Mouse (Mus musculus): Measurements from ENCODE around the gene Filip1. TPM values are rescaled to one million over a fixed set of nuclear protein-coding genes. Genes with fewer than 3 reads are reported as not detected.

The Filip1 gene
- total RNA-seq, 2 experiments from 2014 or later: 39.6 to 46.6 TPM

DNA sequence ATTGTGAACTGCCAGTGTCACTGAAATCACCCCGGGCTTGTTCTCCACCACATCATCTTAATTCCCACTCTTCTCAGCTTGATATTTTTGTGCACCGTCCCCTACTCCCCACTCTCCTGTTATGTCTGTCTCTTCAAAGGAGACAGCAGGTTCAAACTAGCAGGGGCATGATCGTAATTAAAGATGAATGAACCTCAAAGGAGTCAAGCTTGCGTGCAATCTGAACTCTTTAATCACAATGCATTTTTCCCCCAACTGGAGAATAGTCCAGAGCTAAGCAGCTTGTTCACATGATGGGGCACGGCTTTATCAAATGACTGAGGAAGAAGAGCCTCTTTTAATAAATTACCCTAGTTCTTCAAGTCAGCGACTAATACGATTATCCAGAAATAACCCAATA lies 187.1 kb downstream of the Filip1 start:
- DNase-seq: no peak

DNA sequence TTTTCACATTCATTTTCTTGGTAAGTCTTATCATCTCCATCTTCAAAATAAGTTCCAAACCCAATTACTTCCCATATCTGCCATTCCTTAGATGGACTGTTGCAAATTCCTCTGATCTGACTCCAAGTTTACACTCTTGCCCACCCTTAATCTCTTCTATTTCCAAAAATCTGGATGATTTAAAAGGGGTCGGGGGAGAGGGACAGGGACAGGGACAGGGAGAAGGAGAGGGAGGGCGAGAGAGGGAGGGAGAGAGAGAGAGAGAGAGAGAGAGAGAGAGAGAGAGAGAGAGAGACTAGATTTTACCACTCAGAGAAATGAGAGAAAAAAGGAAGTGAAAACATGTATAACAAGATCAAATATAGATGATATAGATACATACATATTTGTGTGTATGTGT lies 188.8 kb downstream of the Filip1 start:
- no peak for DNase-seq

DNA sequence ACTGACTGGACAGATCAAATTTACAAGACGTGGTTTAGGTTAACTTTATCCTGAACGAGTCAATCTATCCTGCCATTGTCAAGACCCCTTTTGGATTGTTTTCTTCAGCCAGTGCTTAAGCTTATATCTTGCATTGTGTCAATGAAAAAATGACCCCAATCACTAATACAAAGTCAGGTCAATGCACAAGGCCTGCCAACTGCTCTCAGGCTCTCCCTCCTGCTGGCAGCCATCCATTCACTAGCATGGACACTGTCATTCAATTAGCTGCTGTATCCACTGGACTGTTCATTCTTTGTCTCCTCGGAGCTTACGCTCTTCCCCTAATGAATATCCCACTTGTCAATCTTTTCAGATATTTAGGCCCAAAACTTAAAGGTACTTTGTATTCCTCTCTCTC lies 189.2 kb downstream of the Filip1 start:
- no peak for DNase-seq

DNA sequence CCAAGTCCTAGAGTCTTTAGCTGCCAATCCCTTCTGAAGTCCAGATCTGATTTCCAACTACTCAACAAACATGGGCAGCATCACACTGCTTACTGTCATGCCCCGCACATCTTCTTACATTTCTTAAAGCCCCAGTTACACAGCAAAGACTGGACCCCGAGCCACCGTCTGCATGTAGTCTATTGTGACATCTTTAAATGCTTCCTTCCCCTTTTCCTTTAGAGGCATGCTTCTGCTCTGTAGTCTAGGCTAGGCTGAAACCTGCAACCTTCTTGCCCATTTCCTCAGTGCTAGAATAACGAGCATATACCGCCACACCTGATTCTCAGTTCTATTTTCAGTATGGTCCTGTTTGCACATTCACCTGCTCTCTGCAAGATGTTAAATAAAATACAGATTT lies 196.2 kb downstream of the Filip1 start:
- no peak for DNase-seq

DNA sequence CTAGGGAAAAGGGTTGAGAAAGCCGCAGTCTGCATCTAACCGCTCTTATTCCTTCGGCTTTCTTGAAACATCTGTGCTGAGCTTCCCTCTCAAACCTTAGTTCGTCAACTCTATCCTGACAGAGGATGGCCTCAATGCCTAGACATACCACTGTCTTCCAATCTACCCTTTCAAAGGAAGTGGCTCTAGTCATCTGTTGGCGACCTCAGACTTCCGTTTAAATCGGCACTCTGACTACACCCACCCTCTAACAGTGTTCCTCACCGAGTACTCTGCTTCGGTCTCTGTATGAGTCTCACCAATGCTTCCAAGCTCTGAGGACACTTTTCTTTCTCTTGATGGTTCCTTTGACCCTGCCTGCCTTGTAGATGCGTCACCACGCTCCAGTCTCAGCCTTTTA lies 196.6 kb downstream of the Filip1 start:
- no peak for DNase-seq

DNA sequence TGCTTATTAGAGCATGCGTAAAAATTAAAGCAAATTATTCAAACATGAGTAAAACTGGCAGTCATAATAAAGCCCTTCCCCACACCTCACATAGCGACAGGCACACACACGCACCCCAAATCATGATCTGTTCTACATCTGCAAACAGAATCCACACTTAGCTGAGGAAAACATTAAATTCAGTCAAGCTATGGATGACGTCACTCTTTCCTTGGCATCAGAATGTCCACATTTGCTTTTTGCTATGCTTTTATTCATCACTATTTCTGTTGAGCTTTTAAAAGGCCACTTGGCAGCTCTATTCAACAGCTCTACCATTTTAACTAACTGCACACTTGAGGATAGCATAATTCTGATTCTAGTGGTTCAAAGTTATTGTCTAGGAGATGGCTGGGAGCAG lies 198.1 kb downstream of the Filip1 start:
- DNase-seq: no peak

DNA sequence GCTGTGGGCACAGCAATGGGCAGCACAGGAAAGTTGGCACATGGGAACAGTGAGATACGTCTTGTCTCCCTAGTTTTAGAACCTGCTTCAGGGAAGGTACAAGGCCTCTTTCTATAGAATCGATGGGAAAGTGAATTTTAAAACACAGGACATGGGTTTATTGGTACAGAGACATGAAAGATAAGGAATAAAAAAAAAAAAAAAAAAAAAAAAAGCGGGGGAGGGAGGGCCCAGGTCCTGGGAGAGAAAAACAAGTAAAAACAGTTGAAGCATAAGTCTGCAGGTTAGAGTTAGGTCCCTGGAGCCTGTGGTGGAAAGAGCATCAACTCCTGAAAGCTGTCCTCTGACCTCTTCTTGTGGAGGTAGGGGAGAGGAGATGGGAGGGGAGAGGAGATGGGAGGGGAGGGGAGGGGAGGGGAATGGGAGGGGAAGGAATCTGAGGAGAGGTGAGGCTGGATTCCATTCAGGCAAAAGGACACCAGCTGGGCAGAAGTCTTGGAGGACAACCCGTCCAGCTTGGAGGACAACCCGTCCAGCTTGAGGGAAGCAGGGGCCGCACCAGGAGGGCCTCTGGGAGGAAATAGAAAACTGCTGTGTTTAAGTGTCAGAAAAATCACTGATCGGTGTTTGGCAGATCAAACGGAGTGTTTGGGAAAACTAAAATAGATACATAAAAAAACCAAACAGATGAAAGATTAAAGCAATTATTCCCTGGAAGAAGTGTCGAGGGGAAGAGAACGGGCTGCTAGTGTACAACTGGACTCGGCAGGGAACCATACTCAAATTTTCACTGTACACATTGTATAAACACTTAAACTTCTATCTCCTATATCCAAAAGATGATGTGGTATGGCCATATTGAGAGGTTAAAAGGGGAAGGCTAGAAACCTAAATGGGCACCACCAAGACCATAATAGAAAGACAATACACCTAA lies 201.4 kb downstream of the Filip1 start:
- DNase-seq: no peak

DNA sequence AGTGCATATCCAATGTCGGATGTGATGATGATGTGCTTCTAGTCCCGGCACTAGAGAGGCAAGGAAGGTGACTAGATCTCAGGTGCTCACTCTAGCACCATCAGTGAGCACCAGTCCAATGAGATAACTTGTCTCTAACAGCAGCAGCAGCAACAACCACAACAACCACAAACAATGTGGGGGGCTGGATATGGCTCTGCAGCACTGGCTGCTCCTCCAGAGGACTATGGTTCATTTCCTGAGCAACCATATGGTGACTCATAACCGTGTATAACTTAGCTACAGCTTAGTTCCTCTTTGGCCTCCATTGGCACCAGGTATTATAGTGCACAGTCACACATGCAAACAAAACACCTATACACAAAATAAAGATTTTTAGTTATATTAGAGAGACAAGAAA lies 202.1 kb downstream of the Filip1 start:
- no peak for DNase-seq

DNA sequence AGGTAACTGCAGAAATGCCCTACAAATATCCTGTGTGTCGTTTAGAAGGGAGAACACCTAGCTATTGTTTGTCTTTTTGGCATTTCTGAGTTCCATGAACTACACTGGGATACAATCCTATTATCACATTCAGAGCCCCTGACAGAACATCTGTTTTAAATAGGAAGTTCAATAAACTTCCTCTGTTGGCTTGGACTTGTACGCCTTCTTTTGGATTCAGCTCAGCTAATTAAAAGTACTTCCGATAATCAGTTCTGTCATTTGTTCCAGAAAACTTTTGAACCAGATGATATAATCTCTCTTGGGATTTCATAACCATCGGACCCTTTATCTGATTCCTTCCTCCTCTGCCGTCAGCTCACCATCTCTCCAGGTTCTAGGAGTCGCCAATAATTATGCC lies 203.2 kb downstream of the Filip1 start:
- no peak for DNase-seq

DNA sequence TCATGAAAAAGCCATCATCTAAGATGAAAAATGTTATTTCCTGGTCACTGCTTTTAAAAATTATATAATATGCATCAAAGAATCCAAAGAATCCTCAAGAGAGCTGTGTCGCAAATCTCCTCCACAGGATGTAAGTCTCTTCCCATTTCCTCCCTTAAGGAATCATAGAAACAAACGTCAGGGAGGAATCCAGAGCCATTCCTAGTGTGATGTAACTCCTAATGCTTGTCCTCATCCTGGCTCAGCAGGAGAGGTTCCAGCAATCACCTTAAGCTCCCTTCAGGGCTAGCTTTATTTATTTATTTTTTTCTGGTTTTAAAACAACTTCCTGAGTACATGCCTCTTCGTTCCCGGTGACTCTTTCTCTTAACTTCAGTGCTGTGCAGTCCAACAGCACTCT lies 205.5 kb downstream of the Filip1 start:
- no peak for DNase-seq

DNA sequence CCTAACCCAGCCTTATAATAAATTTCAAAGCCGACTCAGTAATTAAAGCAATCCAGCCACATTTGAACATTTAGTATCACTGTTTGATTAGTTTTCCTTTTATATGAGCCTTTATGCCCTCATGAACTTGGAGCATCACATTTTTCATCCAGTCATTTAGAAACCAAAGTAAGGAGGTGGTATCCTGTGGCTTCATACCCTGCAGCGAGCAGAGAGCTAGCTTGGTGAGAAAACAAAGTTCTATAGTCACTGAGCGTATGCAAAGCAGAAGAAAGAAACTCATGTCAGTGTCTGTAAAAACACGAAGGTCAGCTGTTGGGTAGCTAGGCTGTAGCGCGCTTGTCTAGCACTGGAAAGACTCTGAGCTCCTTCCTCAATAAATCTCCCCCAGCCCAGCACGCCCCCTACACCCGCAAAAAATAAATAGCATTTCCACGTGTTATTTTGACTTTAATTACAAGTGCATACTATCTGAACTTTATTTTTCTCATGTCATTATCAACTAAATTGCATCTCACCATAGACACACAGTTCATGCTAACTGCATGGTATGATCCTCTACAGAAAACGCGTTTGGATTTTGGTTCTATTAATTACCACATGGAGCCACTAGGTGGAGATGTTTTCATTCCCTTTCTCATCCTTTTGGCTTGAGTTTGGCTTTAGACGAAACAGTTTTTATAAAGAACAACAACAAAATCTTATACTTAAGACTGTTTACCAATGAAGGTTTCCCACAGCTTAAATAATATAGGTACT lies 206.2 kb downstream of the Filip1 start:
- peak; percentile 38 for DNase-seq

DNA sequence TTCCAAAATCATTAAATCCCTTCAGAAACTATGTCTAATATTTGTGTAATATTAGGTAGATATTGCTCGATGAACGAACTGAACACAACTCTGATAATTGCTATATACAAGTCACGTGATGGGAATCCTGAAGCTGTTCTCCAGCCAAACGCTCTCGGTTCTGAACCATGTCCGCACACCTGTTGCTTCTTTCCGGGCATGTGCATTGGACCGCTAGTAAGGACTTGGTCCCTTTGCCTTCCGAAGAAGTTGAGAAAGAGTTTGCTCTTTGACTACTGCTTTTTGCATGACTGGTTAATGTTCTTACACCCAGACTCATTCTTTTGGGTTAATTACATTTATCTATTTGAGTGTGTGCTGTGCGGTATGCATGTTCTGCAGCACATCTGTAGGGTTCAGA lies 207.2 kb downstream of the Filip1 start:
- DNase-seq: no peak

DNA sequence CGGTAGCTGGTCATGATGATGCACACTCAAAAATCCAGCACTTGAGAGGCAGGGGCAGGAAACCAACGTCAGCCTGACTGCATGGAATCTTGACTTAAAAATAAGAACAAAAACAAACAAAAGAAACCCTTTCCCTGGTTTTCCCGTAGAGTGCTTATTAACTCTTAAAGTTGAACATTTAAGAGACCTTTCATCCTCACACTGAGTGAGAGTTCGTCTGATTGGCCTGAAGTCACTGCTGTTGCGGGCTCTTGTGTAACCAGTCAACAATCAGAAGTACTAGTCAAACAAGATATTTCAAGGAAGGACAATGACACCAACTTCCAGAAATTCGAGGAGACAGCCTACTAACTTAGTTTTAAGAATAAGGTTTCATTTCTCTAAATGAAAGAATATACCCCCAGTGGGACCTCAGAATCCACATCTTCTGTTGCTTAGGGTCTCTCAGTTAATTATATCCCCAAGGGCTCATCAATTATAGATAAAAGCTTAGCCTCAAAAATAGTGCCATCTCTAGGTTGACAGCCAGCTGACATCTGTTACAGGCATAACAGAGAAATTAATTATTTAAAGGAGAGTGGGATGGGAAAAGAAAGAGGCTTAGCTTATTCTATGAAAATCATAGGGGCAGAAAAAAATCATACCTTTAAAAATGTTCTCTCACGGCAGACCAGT lies 216.1 kb downstream of the Filip1 start:
- no peak for DNase-seq

DNA sequence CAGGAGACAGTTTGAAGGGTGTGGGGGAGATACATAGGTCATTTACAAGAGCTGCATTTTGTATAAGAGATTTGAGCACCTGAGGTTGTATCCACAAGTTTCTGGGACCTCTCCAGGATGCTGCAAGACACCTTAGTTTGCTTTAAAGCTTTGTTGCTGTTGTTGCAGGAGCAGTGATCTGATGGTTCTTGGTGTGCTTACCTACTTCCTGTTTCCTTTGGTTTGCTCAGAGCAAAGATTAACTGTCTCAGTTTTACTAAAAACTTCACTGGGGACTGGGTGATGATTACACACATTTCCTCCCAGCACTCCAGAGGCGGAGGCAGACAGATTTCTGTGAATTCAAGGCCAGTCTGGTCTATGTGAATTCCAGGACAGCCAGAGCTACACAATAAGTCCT lies 217.6 kb downstream of the Filip1 start:
- no peak for DNase-seq

DNA sequence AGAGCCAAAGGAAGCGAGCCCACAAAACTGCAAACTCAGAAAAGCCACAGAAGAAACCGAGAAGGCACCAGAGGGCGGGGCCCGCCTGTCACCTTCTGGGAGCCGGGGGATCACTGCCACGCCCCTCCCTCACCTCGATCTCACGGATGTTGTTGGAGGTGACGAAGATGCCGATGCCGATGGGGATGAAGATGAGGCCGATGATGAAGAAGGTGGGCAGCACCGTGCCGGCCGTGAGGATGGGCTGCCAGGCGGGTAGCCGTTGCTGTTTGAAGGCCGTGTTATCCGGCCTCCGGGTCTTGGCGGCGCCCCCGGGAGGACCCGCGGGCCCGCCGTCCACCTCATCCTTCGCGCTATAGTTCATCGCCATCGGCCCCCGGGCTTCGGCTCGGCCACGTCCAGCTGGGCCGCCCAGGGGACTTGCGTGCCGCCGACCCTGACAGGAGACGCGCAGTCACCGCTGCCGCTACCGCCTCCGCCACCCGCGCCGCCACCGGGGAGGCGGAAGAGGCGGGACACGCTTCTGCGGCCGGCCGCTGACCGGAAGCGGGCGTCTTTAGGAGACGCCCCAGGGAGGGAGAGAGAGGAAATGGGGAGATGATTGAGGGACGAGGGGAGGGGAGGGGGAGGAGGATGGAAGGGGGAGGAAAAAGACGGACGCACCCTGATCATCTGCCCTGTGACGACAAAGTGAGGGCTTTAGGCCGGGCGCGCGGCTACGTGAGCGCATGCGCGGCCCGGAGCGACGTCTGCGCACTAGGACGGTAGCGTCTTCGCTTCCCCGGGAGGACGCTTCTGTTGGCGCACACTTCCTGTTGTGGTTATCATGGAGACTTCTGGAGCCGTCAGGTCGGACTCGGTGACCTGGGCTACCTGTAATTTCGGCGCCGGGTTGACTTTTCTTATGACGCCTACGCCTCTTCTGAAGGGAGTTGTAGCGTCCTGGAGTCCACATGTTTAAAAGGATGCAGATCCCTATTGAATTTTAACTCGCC lies 219.5 kb downstream of the Filip1 start, which contains the start of gene Tmem30a:
TSS of gene Tmem30a (minus strand) at position 667 of the 995 bp plus-strand sequence.
- DNase-seq: peak; percentile 96

DNA sequence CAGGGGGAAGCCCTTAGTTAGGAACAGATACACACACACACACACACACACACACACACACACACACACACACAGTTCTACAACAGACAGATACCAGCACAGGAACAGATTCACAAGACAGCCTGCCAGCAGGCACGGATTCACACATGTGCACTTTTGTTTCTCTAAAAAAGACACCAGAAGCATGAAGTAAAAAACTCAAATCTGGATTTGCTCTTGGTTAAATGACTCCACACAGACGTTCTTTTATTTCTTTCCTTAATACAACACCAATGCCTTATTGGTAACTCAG lies 226.9 kb downstream of the Filip1 start:
- DNase-seq: no peak

DNA sequence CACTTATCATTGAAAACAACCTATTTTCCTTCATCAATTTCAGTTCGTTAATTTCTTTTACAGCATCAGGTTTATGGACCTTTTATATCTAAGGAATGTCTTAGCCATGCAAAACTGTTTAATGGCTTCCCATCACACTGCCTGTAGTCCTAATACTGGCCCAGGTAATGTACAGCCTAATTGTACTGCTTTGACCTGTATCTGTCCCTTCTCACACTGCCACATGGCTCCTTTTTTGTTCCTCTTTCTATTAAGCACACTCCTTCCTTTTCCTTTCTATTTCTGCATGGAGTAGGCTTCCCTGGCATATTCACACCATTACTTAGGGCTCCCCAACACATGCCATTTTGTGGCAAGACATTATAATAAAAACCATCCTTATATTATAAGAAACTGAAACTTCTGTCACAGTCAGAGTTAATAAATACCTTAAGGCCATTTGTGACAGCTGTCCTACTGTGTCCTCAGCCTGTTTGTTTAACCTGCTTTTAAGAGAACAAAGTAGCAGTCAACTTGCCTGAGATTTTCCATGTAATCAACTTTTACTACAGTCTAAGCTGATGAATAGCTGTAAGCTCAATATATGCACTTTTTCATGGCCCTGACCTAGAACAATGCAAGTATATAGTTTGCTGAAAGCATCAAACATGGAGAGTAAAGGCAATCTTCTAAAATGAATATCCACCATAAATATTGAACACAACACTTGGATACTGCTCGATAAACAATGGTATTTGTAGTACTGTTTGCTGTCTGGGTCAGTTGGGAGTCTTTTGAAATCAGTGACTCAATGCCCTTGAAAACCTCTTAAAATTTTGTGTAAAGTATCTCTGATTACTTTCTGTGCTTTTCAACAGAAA lies 227.5 kb downstream of the Filip1 start:
- DNase-seq: no peak

DNA sequence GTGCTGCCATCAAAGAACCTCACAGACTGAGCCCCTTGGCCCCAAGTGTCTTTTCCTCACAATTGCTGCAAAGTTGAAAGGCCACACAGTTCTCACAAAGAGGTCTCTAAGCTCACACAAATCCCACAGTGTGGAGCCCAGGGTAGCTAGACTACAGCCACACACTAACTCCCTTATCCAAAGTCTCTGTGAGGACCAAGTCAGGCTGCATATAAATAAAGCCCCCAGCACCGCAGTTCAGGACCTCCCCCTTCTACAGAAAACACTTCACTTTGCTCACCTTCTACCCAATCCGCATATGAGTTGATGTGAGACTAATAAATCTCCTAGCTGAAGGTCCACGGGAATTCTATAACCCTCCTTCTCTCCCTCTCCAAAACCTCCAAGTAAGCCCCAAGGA lies 228.2 kb downstream of the Filip1 start:
- DNase-seq: no peak

DNA sequence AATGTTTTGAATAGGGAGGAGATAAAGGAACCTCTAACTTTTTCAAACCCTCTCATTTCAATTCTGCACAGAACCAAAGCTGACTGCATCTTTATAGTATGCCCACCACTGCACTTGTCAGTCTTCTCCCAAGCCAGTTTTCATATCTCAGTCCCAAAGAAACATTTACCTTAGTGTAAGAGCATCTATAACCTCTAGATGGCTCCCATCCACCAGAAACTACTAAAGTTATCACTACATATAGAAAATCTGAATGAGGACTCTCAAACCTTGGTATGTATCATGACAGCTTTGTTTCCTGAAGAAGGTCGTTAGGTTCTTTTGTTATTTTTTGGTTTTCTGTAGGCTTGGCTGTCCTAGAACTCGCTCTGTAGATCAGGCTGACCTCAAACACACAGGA lies 233.3 kb downstream of the Filip1 start:
- no peak for DNase-seq

DNA sequence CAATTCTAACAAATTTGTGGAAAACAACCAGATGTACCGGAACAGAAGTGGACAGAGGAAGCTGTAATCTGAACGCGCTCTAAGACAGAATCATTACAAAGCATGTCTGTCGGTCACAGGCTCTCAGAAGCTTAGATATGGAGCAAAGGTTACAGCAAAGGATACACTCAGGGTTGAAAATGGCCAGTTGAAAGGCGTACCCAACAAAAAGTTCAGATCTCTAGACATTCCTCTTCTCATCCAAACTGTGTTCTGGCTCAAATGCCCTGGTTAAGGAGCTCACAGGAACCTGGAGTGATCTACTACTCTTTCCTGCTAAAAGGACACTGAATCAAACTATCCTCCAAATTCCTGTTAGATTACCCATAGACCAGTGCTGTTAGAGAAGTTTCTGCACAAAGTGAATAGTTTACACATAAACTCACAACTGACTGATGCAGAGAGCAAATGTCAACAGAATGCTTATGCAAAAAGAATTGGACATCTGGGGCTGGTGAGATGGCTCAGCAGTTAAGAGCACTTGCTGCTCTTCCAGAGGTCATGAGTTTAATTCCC lies 245.6 kb downstream of the Filip1 start:
- no peak for DNase-seq

DNA sequence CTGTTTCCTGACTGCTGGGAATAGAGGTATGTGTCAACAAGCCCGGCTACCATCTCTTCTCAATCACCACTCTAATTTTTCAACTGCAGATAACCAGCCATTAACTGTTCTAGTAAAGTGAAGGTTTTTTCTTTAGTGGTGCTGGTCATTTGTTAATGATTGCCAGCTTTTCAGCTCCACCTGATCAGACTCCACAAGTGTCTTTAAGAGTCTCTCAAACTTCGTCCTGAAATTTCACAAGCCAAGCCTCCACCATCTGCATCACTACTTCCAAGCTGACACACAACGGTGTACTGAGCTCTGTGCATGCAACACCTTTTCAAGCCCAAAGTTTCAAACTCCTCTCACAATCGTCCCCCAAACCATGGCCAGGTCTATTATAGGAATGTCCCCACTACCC lies 247.3 kb downstream of the Filip1 start:
- no peak for DNase-seq
